Mouse (Mus musculus) limb, embryonic 15.5 days (tissue): Measurements from ENCODE around the gene Ccl26. TPM values are rescaled to one million over a fixed set of nuclear protein-coding genes. Genes with fewer than 3 reads are reported as not detected.

Experiments
- polyA plus RNA-seq: library from polyadenylated mRNA; unstranded; fragments of >200 nt; fragmentation: Nextera tagmentation; extraction: Ambion mirVana; gene quantifications from 2 replicates; pipeline ENCODE4 v1.2.1, GENCODE M21; 2015

The Ccl26 gene
- polyA plus RNA-seq, 1 experiment from 2014 or later = not detected

Other genes with a start within 250 kb of the Ccl26 start
- gene Fkbp6, start 213.5 kb downstream of the Ccl26 start, polyA plus RNA-seq = not detected in 2 replicates
- gene Trim50, start 210.3 kb downstream of the Ccl26 start, polyA plus RNA-seq = 0.24 TPM in 1 of 2 replicates, not detected in the other
- 35.7 and 37.3 TPM in 2 replicates for gene Nsun5, start 193.6 kb downstream of the Ccl26 start, polyA plus RNA-seq
- 9.5 and 10.9 TPM in 2 replicates for gene Pom121, start 169.0 kb downstream of the Ccl26 start, polyA plus RNA-seq
- gene Hip1, start 18.4 kb downstream of the Ccl26 start, polyA plus RNA-seq = 33.5 and 34.1 TPM in 2 replicates
- 2.9 and 3.4 TPM in 2 replicates for gene Ccl24, start 9.5 kb upstream of the Ccl26 start, polyA plus RNA-seq
- 33.3 and 33.4 TPM in 2 replicates for gene Rhbdd2, start 69.0 kb upstream of the Ccl26 start, polyA plus RNA-seq
- 93.7 and 99.2 TPM in 2 replicates for gene Por, start 106.5 kb upstream of the Ccl26 start, polyA plus RNA-seq
- gene Tmem120a, start 180.9 kb upstream of the Ccl26 start, polyA plus RNA-seq = 39.4 and 44.1 TPM in 2 replicates
- gene Styxl1, start 214.8 kb upstream of the Ccl26 start, polyA plus RNA-seq = 0.14 TPM in 2 replicates
- gene Mdh2, start 214.9 kb upstream of the Ccl26 start, polyA plus RNA-seq = 435 and 486 TPM in 2 replicates
- gene Srrm3, start 243.3 kb upstream of the Ccl26 start, polyA plus RNA-seq = 0.32 and 0.36 TPM in 2 replicates